Mouse (Mus musculus): ENCODE results near the gene Ltbp1. TPM values are rescaled to one million over a fixed set of nuclear protein-coding genes. Genes with fewer than 3 reads are reported as not detected.

Gene Ltbp1
- polyA plus RNA-seq, 1 experiment from 2014 or later, result 174 TPM

DNA sequence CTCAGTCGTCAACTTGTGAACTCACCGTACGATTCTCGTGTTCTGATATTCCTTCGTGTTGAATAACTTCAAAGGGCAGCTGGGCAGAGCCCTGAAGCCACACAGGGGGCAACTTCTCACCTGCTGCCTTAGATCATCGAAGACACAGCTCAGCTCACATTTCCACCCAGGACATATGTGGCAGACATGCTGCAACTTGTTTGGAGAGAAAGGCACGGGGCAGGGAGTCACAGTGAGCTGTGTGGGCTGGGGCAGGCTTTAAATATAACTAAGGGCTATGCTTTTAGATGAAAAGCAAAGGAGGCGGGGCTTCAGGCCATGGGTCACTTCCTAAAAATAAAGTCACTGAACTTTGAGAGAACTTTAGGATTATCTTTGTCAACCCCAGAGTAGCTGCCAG, 51.3 kb downstream of the Ltbp1 start:
- no peak for ATAC-seq
- no peaks in the 10 kb centered on the region for H3K27me3 ChIP-seq
- no peak for TF ChIP-seq CTCF (IDR thresholded peaks at IDR 0.05)
- DNase-seq (ENCODE audit: low read depth, low spot score), result no peak
- in situ Hi-C loops (cut with MboI; ENCODE audit: low pct_unique_long_range_greater_than_20kb), result no loop called here
- CTCF ChIA-PET, result interaction anchor here (1.1 kb wide), 1 partner anchor 404 kb away, joined by 3 read pairs; no protein-coding TSS in a partner anchor
- POLR2A ChIA-PET, result no interaction called here

DNA sequence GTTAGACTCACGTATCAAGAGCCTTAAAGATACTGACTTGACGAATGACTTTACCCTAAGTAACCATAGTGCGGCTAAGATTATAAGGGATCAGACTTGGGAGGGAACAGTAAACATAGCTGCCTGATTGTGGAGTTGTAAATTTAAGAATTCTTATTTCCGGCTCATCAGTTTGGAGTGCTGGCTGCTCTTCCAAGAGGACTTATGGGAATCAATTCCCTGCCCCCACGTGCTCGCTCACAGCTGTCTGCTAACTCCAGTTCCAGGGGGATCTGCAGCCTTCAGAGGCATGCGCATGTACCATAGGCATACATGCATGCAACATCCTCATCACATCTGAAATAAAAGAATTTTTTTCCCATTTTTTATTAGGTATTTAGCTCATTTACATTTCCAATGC, 61.0 kb downstream of the Ltbp1 start:
- in situ Hi-C loops (cut with MboI; ENCODE audit: low pct_unique_long_range_greater_than_20kb), result no loop called here
- ChIA-PET CTCF (interaction anchor here (2.7 kb wide), 1 partner anchor 21 kb away, joined by 10 read pairs; no protein-coding TSS in a partner anchor), POLR2A (no interaction called here)
- DNase-seq (ENCODE audit: low read depth, low spot score) (no peak), ATAC-seq (no peak)
- no peaks in the 10 kb centered on the region for H3K27me3 ChIP-seq
- no peak for TF ChIP-seq CTCF (IDR thresholded peaks at IDR 0.05)

DNA sequence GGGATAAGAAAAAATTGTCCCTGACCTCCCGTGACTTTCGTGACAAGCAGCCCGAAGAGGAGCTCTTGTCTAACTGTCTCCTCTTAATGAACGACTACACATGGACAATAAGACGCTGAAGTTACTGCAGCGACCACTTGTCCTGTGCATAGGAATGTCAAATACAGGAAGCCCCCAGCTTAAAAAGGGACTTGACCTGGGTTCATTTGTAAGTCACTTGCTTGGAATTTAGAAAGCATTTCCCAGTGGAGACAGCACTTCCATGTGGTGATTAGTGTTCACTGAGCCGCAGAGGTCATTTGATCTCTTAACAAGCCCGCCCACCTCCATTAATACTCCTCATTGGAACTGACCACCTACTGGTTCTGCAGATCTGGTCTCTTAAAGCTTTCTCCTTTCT, 61.9 kb downstream of the Ltbp1 start:
- in situ Hi-C loops (cut with MboI; ENCODE audit: low pct_unique_long_range_greater_than_20kb), result no loop called here
- ATAC-seq (no peak), DNase-seq (ENCODE audit: low read depth, low spot score) (no peak)
- no peak for TF ChIP-seq CTCF (IDR thresholded peaks at IDR 0.05)
- ChIA-PET CTCF (interaction anchor here (1.5 to 2.7 kb wide), 2 partner anchors 12 to 20 kb away, joined by 4 to 10 read pairs; no protein-coding TSS in a partner anchor), POLR2A (no interaction called here)
- no peaks in the 10 kb centered on the region for H3K27me3 ChIP-seq

DNA sequence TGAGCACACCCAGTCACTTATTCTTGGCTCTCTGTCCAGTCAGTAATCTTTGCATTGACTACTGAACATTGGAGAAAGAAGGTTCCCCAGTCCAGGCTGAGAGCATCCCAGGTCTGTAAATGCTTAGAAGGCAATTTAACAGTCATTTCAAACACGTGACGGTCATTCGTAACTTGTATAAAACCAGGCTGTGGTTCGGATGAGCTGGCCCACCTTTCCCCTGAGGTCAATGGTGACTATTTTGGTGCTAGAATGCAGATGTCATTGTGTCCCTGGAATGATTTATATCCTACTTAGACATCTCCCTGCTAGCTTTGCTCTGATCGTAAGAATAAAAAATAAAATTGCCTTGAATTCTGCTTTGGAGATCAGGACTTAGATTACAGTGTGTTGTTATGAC, 63.9 kb downstream of the Ltbp1 start:
- ChIA-PET CTCF (interaction anchor here (1.4 kb wide), 1 partner anchor 301 kb away, joined by 3 read pairs; no protein-coding TSS in a partner anchor), POLR2A (interaction anchor here (1.1 kb wide), 1 partner anchor 304 kb away, joined by 4 read pairs; no protein-coding TSS in a partner anchor)
- DNase-seq (ENCODE audit: low read depth, low spot score), result no peak
- no peak for TF ChIP-seq CTCF (IDR thresholded peaks at IDR 0.05)
- no peaks in the 10 kb centered on the region for H3K27me3 ChIP-seq
- no peak for ATAC-seq
- in situ Hi-C loops (cut with MboI; ENCODE audit: low pct_unique_long_range_greater_than_20kb), result no loop called here

DNA sequence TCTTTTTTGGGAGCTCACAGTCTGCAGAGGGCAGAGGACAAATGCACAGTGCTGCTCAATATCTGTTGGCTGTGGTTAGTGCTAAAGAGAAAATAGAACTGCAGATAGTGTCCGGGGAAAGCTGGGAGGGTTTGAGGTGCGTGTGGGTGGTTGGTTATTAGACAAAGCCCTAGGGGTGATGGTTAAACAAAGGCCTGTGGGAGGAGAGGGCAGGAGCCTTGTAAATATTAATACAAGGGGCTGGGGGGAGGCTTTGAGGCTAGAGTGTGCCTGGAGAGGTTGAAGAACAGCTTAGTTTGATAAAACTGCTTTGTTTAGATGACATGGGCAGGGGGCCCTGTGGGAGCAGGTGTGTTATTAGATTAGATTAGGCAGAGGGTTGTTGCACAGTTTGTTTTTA, 65.8 kb downstream of the Ltbp1 start:
- TF ChIP-seq CTCF (IDR thresholded peaks at IDR 0.05), result no peak

DNA sequence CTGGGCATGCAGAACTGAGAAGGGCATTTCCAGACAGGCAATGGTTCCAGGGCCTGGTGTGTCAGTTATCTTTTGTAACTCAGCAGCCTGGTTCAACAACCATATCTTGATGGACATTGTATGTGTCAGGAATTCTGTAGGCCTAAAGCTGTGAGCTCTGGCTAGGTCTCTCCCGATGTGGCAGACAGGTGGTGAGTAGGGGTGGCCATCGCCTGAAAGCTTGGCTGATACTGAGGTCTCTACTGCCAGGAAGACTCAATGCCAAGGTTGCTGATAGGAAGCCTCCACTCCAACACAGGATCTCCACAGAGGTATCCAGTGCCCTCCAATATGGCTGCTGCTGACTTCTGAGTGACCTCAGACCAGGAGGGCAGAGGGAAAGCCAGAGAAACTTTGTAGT, 66.4 kb downstream of the Ltbp1 start:
- in situ Hi-C loops (cut with MboI; ENCODE audit: low pct_unique_long_range_greater_than_20kb), result loop anchor here (10.0 kb wide), 1 partner anchor 257 kb away; no protein-coding TSS in a partner anchor
- TF ChIP-seq CTCF (IDR thresholded peaks at IDR 0.05), result no peak
- POLR2A ChIA-PET, result interaction anchor here (0.6 to 0.7 kb wide), 2 partner anchors 11 to 755 kb away, joined by 3 read pairs; no protein-coding TSS in a partner anchor
- CTCF ChIA-PET, result interaction anchor here (1.6 kb wide), 1 partner anchor 47 kb away, joined by 3 read pairs; no protein-coding TSS in a partner anchor
- DNase-seq (ENCODE audit: low read depth, low spot score), result no peak
- no peaks in the 10 kb centered on the region for H3K27me3 ChIP-seq
- no peak for ATAC-seq

More for the DNA sequence above, 65.8 kb downstream of the Ltbp1 start:
- DNase-seq (ENCODE audit: low read depth, low spot score) (no peak), ATAC-seq (no peak)
- no peaks in the 10 kb centered on the region for H3K27me3 ChIP-seq
- in situ Hi-C loops (cut with MboI; ENCODE audit: low pct_unique_long_range_greater_than_20kb), result loop anchor here (10.0 kb wide), 1 partner anchor 256 kb away; no protein-coding TSS in a partner anchor
- ChIA-PET CTCF (interaction anchor here (1.6 kb wide), 1 partner anchor 46 kb away, joined by 3 read pairs; no protein-coding TSS in a partner anchor), POLR2A (interaction anchor here (0.6 kb wide), 1 partner anchor 755 kb away, joined by 3 read pairs; no protein-coding TSS in a partner anchor)

DNA sequence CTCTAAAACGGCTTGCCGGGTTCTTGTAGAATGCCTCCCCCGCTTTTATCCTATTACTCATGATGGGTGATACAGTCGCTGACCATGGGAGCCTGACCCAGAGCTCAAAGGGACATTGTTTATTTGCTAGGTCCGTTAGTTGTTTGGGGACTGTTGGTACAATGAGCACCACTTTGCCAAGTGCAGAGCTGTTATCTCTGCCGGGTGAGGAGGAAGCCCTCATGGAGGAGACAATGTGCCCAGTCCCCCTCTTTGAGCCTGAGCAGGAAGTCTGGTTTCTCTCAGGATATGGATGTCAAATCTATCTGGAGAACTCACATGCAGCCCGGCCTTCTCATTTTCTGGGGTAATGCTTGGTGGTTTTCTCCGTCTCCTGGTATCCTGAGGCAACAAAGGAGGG, 68.5 kb downstream of the Ltbp1 start:
- in situ Hi-C loops (cut with MboI; ENCODE audit: low pct_unique_long_range_greater_than_20kb), result loop anchor here (10.0 kb wide), 1 partner anchor 259 kb away; no protein-coding TSS in a partner anchor
- CTCF ChIA-PET, result interaction anchor here (1.0 to 3.4 kb wide), 6 partner anchors 11 to 116 kb away, joined by 3 to 20 read pairs (median 4); partner anchors contain the start of gene Ltbp1
- peak; percentile 47 for ATAC-seq
- no peak for TF ChIP-seq CTCF (IDR thresholded peaks at IDR 0.05)
- H3K27me3 ChIP-seq, result no peaks in the 10 kb centered on the region
- no peak for DNase-seq (ENCODE audit: low read depth, low spot score)
- POLR2A ChIA-PET, result no interaction called here

DNA sequence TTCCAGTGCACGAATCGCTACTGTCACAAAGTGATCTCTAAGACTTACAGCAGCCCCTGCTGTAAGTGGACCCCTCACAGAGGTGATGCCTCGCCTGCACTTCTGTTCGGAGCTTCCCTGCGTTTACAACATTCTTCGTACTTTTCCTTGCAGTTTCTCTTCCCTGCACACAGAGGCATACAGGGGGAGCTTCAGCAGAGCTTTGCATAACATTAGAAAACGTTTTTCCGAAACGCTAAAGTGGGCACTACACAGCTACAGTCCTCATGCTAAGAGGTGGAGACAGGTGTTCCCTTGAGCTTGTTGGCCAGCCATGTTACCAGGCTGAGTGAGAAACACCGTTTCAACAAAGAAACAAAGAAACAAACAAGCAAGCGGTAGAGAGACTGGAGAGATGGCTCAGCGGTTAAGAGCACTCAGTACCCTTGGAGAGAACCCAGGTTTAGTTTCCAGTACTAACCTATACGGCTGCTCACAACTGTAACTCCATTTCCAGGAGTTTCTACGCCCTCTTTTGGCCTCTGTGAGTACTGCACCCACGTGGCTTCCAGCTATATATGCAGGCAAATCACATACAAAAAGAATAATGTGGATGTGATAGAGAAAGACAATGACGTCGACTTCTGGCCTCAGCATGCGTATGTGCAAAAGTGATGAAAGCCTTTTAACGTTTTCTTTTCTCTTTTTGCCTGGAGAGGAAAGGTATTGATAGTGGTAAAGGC, 69.8 kb downstream of the Ltbp1 start:
- ChIA-PET CTCF (interaction anchor here (0.7 to 3.4 kb wide), 4 partner anchors 10 to 115 kb away, joined by 3 to 20 read pairs (median 4); no protein-coding TSS in a partner anchor), POLR2A (no interaction called here)
- H3K27me3 ChIP-seq, result no peaks in the 10 kb centered on the region
- DNase-seq (ENCODE audit: low read depth, low spot score) (no peak), ATAC-seq (no peak)
- TF ChIP-seq CTCF (IDR thresholded peaks at IDR 0.05), result peak; percentile 68
- in situ Hi-C loops (cut with MboI; ENCODE audit: low pct_unique_long_range_greater_than_20kb), result loop anchor here (10.0 kb wide), 1 partner anchor 260 kb away; no protein-coding TSS in a partner anchor

DNA sequence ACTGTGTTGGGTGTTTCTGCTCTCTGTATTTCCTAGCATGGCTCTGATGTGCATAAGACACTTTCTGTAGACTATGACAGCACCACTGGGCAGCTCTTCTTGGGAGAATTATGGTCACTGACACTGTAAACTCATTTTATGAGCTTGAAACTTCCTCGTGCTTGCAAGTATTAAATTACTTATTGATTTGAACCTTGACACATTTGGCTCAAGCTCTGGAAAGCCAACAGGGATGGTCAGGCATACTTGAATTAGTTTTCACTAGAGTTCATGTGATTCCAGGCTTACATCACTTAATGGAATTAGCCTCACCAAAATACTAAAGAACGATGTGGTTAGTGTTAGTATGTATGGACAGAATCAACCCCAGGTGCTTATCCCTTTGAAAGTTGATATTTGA, 76.0 kb downstream of the Ltbp1 start:
- no peaks in the 10 kb centered on the region for H3K27me3 ChIP-seq
- POLR2A ChIA-PET, result no interaction called here
- CTCF ChIA-PET, result interaction anchor here (0.5 to 1.3 kb wide), 2 partner anchors 75 to 234 kb away, joined by 3 read pairs; no protein-coding TSS in a partner anchor
- no peak for DNase-seq (ENCODE audit: low read depth, low spot score)
- no peak for ATAC-seq
- in situ Hi-C loops (cut with MboI; ENCODE audit: low pct_unique_long_range_greater_than_20kb), result no loop called here
- no peak for TF ChIP-seq CTCF (IDR thresholded peaks at IDR 0.05)

DNA sequence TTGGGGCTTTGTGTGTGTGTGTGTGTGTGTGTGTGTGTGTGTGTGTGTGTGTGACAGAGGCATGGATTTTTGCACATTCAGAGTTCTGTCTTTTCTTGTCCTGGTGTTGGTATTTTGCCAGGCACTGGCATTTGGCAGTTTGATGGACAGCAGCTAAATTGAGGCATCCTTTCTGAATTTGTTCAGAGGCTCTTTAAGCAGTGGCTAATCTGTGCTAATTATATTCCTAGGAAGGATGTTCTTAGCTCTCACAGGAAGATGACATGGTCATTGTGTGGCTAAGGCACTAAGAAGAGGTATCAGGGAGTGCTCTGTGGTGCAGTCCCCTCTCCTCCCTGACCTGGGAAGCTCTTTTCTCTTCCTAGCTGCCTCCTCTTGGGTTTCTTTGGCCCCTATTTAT, 77.1 kb downstream of the Ltbp1 start:
- ChIA-PET CTCF (interaction anchor here (5.9 kb wide), 1 partner anchor 8 kb away, joined by 20 read pairs; no protein-coding TSS in a partner anchor), POLR2A (interaction anchor here (0.6 kb wide), 1 partner anchor 11 kb away, joined by 3 read pairs; no protein-coding TSS in a partner anchor)
- in situ Hi-C loops (cut with MboI; ENCODE audit: low pct_unique_long_range_greater_than_20kb), result no loop called here
- no peak for TF ChIP-seq CTCF (IDR thresholded peaks at IDR 0.05)
- no peaks in the 10 kb centered on the region for H3K27me3 ChIP-seq
- no peak for DNase-seq (ENCODE audit: low read depth, low spot score)
- ATAC-seq, result no peak

All from Patski (cell line).